Mouse (Mus musculus) MEL-GATA-1-ER (cell line): Measurements from ENCODE around the gene Emc9.

Source experiments
- DNase-seq: peaks from one replicate; pipeline ENCODE4 v3.0.0-alpha.2; 2012; ENCODE audit warnings: low read depth; ENCODE audit errors: extremely low read depth

The Emc9 gene

DNA sequence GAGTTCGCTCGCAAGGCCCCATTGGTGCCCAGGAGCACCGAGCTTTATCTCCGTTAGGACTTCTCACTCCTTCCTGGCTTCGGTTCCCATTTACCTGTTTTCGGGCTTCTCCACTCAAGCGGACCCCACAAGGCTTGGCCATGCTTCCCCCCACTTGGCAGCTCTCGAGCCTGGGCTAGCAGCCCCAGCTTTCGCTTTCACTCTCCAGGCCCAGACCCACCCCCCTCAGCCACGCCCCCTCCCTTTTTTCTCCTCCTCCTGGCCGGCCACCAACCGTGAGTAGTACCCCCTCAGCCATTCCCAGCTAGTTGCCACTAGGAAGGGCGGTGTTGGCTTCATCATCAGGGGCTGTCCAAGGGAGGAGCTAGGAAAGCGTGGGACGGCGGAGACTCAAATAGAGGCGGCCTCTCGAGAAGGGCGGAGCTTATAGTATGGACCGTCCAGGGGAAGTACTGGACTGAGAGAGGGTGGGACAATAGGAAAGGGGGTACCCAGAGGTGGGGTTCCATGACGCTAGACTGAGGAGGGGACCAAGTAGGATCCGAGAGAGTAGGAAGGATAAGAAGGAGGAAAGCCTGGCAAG, 5.7 kb upstream of the Emc9 start, which contains the start of gene Psme2:
Psme2 (minus strand) TSS at position 366 of the 583 bp plus-strand sequence.
- DNase-seq: peak; percentile 95

GRCm38 (mm10) chr14:55589771-55590448, 4.8 kb upstream of the Emc9 start:
- no peak for DNase-seq

DNA sequence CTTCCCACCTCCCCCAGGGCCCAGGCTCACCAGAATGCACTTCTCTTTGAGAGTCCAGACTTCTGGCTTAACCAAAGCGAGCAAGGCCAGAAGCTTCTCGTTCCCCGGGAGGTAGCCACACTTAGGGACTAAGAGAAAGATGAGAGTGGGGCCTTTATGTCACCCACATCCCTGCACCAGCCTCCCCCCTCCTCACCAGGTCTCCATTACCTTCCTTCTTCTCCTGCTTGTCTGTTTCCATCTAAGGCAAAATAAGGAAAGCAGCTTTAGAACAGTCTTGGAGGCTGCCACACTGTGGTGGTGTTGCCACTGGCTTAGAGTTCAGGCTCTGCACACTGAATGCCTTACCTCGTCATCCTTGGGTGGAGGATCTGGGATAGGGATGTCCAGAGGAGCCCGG, 4.2 kb upstream of the Emc9 start:
- DNase-seq: no peak

DNA sequence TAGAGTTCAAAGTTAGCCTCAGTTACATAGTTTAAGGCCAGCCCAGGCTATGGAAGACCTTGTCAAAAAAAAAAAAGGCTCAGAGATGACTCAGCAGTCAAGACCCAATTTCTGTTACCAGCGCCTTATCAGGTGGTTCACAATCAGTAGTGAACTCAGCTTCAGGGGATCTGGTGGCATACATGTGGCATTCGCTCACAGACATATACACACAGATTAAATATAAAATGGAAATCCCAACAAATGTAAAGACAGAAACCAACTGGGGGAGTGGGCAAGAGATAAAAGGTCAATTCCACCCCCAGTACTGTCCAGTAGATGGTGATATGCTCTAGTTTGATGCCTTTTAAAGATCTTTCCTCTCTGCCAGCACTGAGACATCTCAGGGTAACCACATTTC, 1.0 kb upstream of the Emc9 start:
- DNase-seq: peak; percentile 75

DNA sequence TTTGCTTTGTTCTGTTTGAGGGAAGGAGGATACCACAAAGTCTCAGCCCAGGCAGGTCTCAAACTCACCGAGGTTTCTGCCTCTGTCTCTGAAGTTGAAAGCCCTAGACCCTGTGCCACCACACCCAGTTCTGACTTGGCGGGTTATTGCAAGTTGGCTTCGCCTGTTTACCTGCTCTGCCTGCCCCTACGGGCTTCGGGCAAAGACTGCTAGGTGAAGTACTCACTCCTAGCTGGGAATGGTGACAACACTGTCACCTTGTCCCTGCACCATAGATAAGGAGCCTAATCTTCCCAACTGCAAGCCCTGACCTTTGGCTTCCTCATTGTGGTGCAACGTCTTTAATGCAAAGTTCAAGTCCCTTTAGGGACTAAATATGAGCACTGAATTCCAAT, 461 bp upstream of the Emc9 start:
- peak; percentile 57 for DNase-seq

DNA sequence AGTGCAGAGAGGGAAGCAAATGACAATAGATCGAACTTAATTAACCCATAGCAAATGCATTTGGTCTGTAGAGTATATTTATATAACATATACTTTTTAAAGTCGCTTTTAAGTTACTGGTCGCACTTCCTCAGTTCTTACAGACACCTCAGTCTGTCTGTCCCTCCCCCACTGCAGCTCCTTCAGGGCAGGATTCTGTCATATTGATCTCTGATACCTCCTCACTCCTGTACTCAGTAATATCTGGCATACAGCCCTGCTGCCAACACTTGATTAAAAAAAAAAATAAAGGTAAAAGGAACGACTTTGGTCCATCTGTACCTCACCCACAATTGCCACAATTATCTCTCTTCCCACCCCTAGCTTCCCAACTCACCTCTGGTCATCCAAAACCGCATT, 800 bp downstream of the Emc9 start:
- no peak for DNase-seq

DNA sequence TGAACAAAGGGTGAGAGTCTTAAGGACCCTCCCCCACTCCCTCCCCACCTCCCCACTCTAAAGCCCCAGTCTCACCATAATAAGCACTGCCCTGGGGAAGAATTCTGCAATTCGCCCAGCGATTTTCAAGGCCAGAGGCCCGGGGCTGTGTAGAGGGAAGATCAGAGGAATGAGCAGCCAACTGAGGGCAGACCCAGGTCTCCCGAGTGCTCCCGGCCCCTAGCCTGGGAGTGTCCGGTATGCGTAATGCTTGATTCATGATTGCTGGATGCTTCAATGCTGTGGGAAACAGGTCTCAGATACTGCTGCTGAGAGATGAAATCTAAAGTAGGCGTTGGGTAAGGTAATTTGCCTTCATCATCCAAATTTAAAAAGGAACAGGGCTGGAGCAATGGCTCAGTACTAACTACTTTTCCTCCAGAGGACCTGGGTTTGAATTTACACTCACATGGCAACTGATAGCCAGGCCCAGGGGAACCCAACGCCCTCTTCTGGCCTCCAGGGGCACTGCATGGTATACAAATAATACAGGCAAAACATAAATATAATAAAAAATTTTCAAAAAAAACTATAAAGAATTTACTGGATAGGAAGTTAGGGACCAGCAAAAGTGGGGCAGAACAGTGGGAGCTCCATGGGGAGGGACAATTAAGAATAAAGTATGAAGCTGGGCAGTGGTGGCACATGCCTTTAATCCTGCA, 3.0 kb downstream of the Emc9 start:
- peak; percentile 14 for DNase-seq

DNA sequence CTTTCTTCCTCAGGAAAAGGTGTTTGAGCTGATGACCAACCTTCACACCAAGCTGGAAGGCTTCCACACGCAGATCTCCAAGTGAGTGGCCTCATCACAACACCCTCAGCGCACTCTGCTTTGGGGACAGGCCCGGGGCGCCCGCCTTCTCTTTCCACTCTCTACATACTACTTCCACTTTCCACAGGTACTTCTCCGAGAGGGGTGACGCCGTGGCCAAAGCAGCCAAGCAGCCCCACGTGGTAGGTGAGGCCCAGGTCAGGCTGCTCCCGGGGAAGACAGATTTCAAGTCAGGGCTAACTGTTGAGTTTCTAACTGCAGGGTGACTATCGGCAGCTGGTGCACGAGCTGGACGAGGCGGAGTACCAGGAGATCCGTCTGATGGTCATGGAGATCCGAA, 4.4 kb downstream of the Emc9 start:
- DNase-seq: no peak

GRCm38 (mm10) chr14:55579511-55580496, 5.3 kb downstream of the Emc9 start:
- no peak for DNase-seq

- DNase-seq: no peak
These were observed 6.3 kb downstream of the Emc9 start for GRCm38 (mm10) chr14:55578668-55579269.

DNA sequence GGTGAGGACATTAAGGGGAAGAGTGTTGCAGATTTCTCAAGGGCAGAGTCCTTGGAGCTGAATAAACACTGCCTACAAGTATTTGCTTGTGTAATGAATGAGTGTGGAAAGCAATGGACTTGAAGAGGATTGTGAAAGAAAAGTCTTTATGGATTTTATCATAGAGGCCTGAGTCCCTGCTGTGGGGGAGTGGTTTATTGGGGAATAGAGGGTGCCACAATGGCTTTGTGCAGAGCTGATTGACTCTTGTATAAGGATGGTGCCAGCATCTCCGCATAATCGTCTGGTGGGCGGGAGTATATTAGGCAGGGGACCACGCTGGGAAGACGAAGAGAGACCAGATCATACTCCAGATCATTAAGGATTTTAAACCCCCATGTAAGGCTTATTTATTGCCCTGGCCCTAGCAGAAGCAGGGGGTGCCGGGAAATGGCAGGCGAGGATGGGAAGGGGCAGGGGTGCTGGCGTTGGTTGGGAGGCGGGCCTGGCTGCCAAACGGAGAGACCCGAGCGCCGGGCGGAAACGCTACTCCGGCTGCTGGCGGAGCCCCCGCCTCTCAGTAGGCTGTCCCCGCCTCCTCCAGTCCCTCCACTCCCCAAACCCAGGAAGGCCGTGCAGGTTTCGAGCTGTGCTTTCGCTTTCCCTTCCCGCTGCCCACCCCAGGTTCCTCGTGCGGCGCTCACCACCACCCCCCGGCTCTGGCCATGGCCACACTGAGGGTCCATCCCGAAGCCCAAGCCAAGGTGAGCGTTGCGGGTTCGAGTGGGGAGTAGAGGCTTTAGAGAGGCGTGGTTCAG, 7.0 kb downstream of the Emc9 start, which contains the start of gene Psme1:
Psme1 (plus strand) TSS at position 253 of the 797 bp plus-strand sequence.
- DNase-seq: peak; percentile 58

DNA sequence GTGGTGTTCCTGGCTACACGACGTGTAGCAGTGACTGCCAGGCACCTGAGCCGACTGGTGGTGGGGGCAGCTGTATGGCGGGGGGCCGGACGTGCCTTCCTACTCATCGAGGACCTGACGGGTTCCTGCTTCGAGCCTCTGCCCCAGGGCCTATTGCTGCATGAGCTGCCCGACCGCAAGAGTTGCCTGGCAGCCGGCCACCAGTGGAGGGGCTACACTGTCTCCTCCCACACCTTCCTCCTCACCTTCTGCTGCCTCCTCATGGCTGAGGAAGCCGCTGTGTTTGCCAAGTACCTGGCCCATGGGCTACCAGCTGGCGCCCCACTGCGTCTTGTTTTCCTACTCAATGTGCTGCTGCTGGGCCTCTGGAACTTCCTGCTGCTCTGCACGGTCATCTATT, 8.7 kb downstream of the Emc9 start:
- no peak for DNase-seq

DNA sequence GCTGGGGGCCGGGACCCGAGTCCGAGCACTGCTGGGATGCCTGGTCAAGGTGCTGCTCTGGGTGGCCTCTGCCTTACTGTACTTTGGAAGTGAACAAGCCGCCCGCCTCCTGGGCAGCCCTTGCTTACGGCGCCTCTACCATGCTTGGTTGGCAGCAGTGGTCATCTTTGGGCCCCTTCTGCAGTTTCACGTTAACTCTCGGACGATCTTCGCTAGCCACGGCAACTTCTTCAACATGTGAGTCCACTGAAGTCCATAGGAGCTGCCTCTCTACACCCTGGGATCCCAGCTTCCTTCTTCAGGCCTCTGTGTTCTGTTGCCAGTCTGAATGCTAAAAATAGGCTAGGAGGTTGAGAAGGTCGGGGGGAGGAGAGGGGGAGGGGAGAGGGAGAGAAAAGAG, 9.4 kb downstream of the Emc9 start:
- DNase-seq: no peak

DNA sequence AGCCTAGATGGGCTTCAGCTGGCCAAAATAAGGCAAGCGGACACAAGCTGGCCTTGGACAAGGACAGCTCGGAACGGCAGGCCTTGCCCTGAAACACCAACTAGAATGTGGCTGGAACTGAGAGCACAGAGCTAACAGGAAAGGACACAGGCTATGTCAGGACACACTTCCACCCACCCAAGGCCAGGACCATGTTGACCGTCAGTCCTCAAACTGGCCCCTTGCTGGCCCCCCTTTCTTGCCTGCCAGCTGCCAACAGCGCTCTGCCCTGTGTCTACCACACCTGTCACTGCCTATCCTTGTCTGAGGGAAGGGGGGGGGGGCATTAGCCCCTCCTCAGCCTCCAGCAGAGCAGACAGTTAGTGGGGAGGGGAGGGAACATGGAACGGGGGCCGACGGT, 9.8 kb downstream of the Emc9 start, which contains the start of gene Fitm1:
Fitm1 (plus strand) TSS at position 316 of the 400 bp plus-strand sequence.
- no peak for DNase-seq

DNA sequence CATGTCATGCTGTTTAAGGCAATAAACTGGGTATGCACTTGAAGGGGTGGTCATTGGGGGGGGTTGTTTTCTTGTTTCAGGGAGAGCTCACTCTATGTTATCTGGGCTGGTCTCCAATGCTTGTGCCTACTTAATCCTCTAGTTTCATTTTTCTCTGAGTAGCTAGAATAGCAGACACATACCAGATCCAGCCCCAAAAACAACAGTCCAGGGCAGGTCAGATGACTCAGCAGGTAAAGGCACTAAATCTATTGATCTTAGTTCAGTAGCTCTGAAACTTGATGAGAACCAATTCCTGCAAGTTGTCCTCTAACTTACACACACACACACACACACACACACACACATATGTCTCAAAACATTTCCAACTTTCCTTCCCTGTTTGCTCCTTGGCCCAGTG, 13.3 kb downstream of the Emc9 start:
- DNase-seq: no peak

DNA sequence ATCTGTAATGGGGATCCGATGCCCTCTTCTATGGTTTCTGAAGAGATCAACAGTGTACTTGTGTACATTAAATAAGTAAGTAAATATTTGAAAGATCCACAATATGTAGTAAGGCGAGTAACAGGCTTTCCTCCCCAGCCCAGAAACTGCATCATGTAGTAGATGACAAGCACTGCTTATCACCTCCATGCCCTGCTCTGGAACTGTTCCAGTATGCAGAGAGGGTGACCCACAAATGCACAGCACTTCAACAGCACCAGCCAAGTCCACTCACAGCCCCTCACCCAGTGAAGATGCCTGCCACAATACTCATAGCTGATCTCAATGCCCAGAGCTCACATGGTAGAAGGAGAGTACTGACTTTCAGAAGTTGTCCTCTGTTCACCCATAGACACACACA, 14.5 kb downstream of the Emc9 start:
- DNase-seq: no peak

- DNase-seq: no peak
These were observed 17.6 kb downstream of the Emc9 start for GRCm38 (mm10) chr14:55567496-55567895.

DNA sequence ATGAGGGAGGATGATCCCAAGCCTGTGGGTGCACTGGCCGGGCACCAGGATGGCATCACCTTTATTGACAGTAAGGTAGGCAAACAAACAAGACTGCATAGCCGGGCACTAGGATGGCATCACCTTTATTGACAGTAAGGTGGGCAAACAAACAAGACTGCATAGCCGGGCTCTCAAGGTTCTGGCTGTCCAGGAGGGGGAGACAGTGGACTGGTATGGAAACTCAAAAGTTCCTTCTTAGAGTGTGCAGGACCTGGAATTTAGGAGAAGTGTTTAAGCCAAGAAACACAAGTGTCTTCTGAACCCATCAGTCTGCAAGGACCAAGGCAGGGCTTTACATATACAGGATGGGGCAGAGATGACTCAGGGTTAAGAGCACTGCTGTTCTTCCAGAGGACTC, 19.4 kb downstream of the Emc9 start:
- no peak for DNase-seq

GRCm38 (mm10) chr14:55563249-55563648, 21.9 kb downstream of the Emc9 start:
- no peak for DNase-seq

GRCm38 (mm10) chr14:55561860-55562259, 23.2 kb downstream of the Emc9 start:
- no peak for DNase-seq
